Mouse (Mus musculus): Measurements from ENCODE around the gene Boll.

Boll gene

DNA sequence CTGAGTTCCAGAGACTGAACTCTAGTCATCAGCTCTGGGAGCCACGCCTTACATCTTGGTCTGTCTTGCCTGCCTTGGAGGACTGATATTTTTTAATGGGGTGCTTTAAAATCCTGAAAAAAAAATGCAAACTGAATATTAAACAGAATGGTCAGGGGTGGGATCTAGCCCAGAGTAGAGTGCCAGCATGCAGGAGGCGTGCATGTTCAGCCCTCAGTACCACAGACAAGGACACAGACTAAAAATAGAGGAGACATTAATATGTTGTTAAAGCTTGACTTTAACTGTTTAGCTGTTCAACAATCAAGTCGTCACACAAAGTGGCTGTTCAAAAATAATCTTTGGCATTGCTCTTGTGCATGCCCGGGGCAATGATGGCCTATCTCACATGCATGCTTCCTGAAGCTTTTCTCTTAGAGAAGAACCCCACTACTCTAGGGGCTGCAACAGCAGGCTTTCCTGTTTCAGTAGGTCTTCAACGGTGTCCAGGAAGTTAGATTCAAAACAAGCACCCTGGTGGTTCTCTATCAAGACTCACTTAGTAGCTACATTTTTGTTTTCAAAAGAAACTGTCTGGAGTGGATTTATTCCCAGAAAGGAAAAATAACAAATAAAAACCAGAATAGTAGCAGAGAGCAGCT lies 154.6 kb downstream of the Boll start:
- no peak for DNase-seq (ENCODE audit: extremely low spot score, low read depth, low spot score)

- DNase-seq (ENCODE audit: extremely low spot score, low read depth, low spot score) = no peak
Measured at GRCm38 (mm10) chr1:55207561-55207960, 155.7 kb downstream of the Boll start.

- no peak for DNase-seq (ENCODE audit: extremely low spot score, low read depth, low spot score)
Measured at GRCm38 (mm10) chr1:55205808-55206327, 157.4 kb downstream of the Boll start.

GRCm38 (mm10) chr1:55201850-55202752 lies 161.2 kb downstream of the Boll start:
- no peak for DNase-seq (ENCODE audit: extremely low spot score, low read depth, low spot score)

GRCm38 (mm10) chr1:55198719-55199118 lies 164.6 kb downstream of the Boll start:
- DNase-seq (ENCODE audit: extremely low spot score, low read depth, low spot score) = no peak
